8 mouse cellular contexts compared by ENCODE assay signal in genomic region chr5:129670036-129670458, GRCm38 (mm10). TPM values are rescaled to one million over a fixed set of nuclear protein-coding genes. Genes with fewer than 3 reads are reported as not detected.
A peak's percentile ranks its signal among the peaks of the same experiment; 100 is the strongest.
DNase-seq lines count a peak whose midpoint lies in the region; ATAC-seq and TF ChIP-seq lines count a peak whose summit lies in the region.

Gene Zfp11, minus strand, starts transcription at chr5:129670099.

- under 1% methylated on average over 23 of the region's 23 CpGs for WGBS in embryonic facial prominence, embryonic 15.5 days
- 1% methylated on average over 23 of the region's 23 CpGs for WGBS in limb, embryonic 12.5 days
- WGBS in midbrain, embryonic 14.5 days, result under 1% methylated on average over 23 of the region's 23 CpGs

- no peaks in the 10 kb centered on the region for H3K27me3 ChIP-seq in embryonic facial prominence, embryonic 15.5 days
- no peaks in the 10 kb centered on the region for H3K27me3 ChIP-seq in limb, embryonic 12.5 days
- H3K27me3 ChIP-seq in midbrain, embryonic 14.5 days (ENCODE audit: control insufficient read depth, insufficient read depth, low read length), result no peaks in the 10 kb centered on the region

- peak within 1 kb of the TSS; percentile 95 for H3K4me3 ChIP-seq in bone marrow macrophage, adult 2 months (ENCODE audit: insufficient read depth, low read length)
- peak within 1 kb of the TSS; percentile 72 for H3K4me3 ChIP-seq in embryonic facial prominence, embryonic 15.5 days (replicated peaks)
- H3K4me3 ChIP-seq in limb, embryonic 12.5 days (replicated peaks), result peak within 1 kb of the TSS; percentile 83
- H3K4me3 ChIP-seq in midbrain, embryonic 14.5 days (replicated peaks; ENCODE audit: low read depth, low read length), result peak within 1 kb of the TSS; percentile 76

- H3K4me2 ChIP-seq in embryonic facial prominence, embryonic 15.5 days (replicated peaks), result peak within 1 kb of the TSS; percentile 68
- peak within 1 kb of the TSS; percentile 75 for H3K4me2 ChIP-seq in limb, embryonic 12.5 days
- H3K4me2 ChIP-seq in midbrain, embryonic 14.5 days (ENCODE audit: low read length), result peak within 1 kb of the TSS; percentile 79

- ATAC-seq in embryonic facial prominence, embryonic 15.5 days (ENCODE audit: insufficient number of reproducible peaks, low FRiP score, low TSS enrichment, low read depth), result peak; percentile 72
- peak; percentile 63 for ATAC-seq in limb, embryonic 12.5 days (ENCODE audit: insufficient number of reproducible peaks, insufficient read depth, low FRiP score, low TSS enrichment, low read depth)
- ATAC-seq in midbrain, embryonic 14.5 days (ENCODE audit: low FRiP score, low TSS enrichment), result peak; percentile 78

- no peaks in the 10 kb centered on the region for H3K4me1 ChIP-seq in bone marrow macrophage, adult 2 months (ENCODE audit: control insufficient read depth, insufficient read depth, low read length)
- H3K4me1 ChIP-seq in embryonic facial prominence, embryonic 15.5 days, result 0 out of 2 replicates have a peak, but pooled peaks cover 7% of the 10 kb centered on the region
- H3K4me1 ChIP-seq in limb, embryonic 12.5 days (replicated peaks), result peaks cover 11% of the 10 kb centered on the region; the same call in 1 of the 2 replicates
- peaks cover 8% of the 10 kb centered on the region for H3K4me1 ChIP-seq in midbrain, embryonic 14.5 days (ENCODE audit: control insufficient read depth, insufficient read depth, low read length)

- H3K27ac ChIP-seq in bone marrow macrophage, adult 2 months (ENCODE audit: insufficient read depth, low read depth, low read length), result no peak within 1 kb of the TSS
- peak within 1 kb of the TSS; percentile 25; the same call in 1 of the 2 replicates for H3K27ac ChIP-seq in embryonic facial prominence, embryonic 15.5 days (replicated peaks)
- peak within 1 kb of the TSS; percentile 80 for H3K27ac ChIP-seq in limb, embryonic 12.5 days
- H3K27ac ChIP-seq in midbrain, embryonic 14.5 days (replicated peaks; ENCODE audit: low read depth, low read length), result peak within 1 kb of the TSS; percentile 68

- DNase-seq in 3134 (ENCODE audit: extremely low read depth, insufficient read length, low spot score), result peak; percentile 81
- DNase-seq in heart, adult 8-10 months (ENCODE audit: low spot score), result peak; percentile 80
- peak; percentile 74 to 87 for DNase-seq in kidney, adult 8-10 months
- peak; percentile 92 for DNase-seq in midbrain, embryonic 14.5 days
- peak; percentile 27 to 62 for DNase-seq in spleen, adult 18-20 months

- H3K36me3 ChIP-seq in embryonic facial prominence, embryonic 15.5 days, result no peaks in the 10 kb centered on the region
- no peaks in the 10 kb centered on the region for H3K36me3 ChIP-seq in limb, embryonic 12.5 days
- no peaks in the 10 kb centered on the region for H3K36me3 ChIP-seq in midbrain, embryonic 14.5 days (ENCODE audit: control insufficient read depth, insufficient read depth, low read length)

- no peak for TF ChIP-seq POLR2A in bone marrow macrophage, adult 2 months (IDR thresholded peaks at IDR 0.05; ENCODE audit: borderline replicate concordance, low read depth, low read length)

- H3K9me3 ChIP-seq in embryonic facial prominence, embryonic 15.5 days (replicated peaks), result peaks cover 3% of the 10 kb centered on the region; the same call in 1 of the 2 replicates
- 0 out of 2 replicates have a peak, but pooled peaks cover 12% of the 10 kb centered on the region for H3K9me3 ChIP-seq in limb, embryonic 12.5 days
- H3K9me3 ChIP-seq in midbrain, embryonic 14.5 days (ENCODE audit: control insufficient read depth, low read length), result no peaks in the 10 kb centered on the region

- TF ChIP-seq CTCF in bone marrow macrophage, adult 2 months (IDR thresholded peaks at IDR 0.05; ENCODE audit: low read depth, low read length), result no peak

- H3K9ac ChIP-seq in embryonic facial prominence, embryonic 15.5 days, result peak within 1 kb of the TSS; percentile 71
- H3K9ac ChIP-seq in limb, embryonic 12.5 days (replicated peaks), result peak within 1 kb of the TSS; percentile 92
- H3K9ac ChIP-seq in midbrain, embryonic 14.5 days (replicated peaks; ENCODE audit: low read length), result peak within 1 kb of the TSS; percentile 85

RNA-seq across cellular contexts. Expression of gene Zfp11, which starts in this region (rescaled TPM):
- 2.4 TPM in 2 replicates for polyA plus RNA-seq in bone marrow macrophage, adult 2 months (2012; ENCODE audit: insufficient read depth, insufficient read length, missing spikeins)
- polyA plus RNA-seq in embryonic facial prominence, embryonic 15.5 days (2015; fragmentation: Nextera tagmentation; extraction: Ambion mirVana), result 4.5 and 5.5 TPM in 2 replicates
- total RNA-seq in heart, adult 8-10 months (2022), result 1 to 10 TPM; 2.9 to 3.9 (median 3.1) TPM
- 6.3 and 6.5 TPM in 2 replicates for polyA plus RNA-seq in limb, embryonic 12.5 days (2016; fragmentation: Nextera tagmentation; extraction: Ambion mirVana)
- polyA plus RNA-seq in midbrain, embryonic 14.5 days (2014; fragmentation: Nextera tagmentation; extraction: Ambion mirVana), result 8.4 and 10.3 TPM in 2 replicates
